Mouse (Mus musculus): ENCODE data around the gene Crispld2. TPM values are rescaled to one million over a fixed set of nuclear protein-coding genes. Genes with fewer than 3 reads are reported as not detected.

The Crispld2 gene
- total RNA-seq (2022) = 10 to 100 TPM in 2 of 4 experiments, 1 to 10 TPM in 2; 7.4 to 14.4 (median 10.5) TPM

DNA sequence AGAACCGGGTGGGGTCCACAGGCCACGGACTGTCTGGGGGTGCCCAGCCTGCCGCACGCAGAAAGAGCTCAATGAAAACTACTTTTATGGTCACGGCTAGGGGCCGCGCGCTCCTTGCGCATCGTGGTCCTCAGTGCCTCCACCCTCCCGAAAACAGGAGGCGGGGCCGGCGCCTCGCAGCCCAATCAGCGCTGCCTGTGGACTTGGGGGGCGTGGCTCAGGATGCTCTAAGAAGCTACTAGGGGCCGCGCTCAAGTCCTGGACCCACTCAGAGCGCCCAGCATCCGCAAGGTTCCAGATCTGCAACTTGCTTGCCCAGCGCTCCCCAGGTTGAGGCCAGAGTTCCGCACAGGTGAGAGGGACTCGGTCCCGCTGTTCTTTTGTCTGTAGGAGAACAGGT, at the start of gene Crispld2:
Gene Crispld2, plus strand, starts transcription at position 190 of the 400 bp plus-strand sequence.
- DNase-seq = no peak

DNA sequence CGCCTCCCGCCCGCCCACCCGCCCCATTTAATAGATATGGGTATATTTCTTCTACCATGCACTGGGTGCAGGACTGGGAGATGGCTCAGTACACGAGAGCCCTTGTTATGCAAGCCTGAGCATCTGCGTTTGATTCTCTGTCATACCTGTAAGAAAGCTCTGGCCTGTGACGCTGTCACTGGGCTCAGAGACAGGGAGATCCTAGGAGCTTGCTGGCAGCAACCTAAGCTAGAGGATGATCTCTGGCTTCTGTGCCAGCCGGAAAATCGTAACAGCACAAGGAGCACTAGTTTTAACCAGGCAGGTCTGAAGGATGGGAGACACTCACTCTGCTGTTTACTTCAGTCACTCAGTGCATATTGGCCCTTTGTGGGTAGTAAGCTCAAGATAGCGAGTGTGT, 48.6 kb upstream of the Crispld2 start:
- no peak for DNase-seq

DNA sequence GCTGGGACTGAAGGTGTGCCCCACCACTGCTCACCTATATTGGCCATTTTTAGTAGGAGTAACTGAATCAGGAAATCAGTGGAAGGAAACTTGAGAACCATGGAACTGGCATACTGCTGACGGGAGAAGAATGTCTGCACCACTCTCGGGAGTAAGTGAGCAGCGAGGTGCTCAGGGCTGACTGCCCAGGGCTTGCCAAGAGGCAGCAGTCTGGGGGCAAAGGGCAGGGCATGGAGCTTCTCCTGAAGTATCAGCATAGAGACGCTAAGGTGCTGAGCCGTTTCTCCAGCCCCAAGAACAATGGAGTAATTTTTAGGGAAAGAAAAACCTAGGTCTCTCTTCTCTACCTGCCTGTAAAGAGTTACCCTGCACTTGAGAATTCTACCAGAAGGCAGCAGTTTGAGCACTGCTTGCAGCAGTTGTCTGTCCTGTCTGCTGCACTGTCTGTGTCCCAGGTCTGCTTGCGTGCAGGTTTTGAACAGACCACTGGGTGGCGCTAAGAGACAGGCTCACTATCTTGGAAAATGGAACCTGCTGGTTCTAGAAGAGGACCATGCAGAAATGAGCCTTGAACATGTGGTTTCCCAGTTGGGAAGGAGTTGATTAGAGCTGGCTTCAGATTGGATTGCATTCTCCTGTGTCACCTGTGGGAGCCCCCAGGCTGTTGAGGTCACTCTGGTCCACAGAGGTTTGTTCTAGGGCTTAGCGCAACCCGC, 48.0 kb upstream of the Crispld2 start:
- DNase-seq = peak; percentile 47

GRCm38 (mm10) chr8:119946326-119946865, 45.8 kb upstream of the Crispld2 start:
- DNase-seq = no peak

GRCm38 (mm10) chr8:119947653-119948052, 44.6 kb upstream of the Crispld2 start:
- DNase-seq = no peak

- DNase-seq = peak; percentile 38
Observed at GRCm38 (mm10) chr8:119948340-119948739, 43.9 kb upstream of the Crispld2 start.

GRCm38 (mm10) chr8:119952282-119952681, 40.0 kb upstream of the Crispld2 start:
- DNase-seq = no peak

DNA sequence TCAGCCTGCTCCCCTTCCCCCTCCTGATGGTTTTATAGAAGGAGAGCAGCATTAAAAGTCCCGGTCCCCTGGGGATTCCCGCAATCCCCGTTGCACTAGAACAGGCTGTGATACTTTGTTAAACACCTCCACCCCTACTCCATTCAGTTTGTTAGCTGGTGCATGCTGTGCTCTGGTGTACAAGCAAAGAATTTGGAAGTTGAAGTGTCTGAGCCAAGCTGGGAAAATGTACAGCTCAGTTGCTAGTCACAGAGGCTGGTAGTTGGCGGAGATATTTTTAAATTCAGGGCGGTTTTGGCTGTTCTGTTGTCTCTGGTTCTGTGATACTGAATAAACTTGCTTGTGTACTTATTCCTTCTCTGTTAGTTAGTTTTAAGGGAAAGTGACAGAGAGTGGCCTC, 39.5 kb upstream of the Crispld2 start:
- DNase-seq = no peak

GRCm38 (mm10) chr8:119955333-119955732, 36.9 kb upstream of the Crispld2 start:
- no peak for DNase-seq

DNA sequence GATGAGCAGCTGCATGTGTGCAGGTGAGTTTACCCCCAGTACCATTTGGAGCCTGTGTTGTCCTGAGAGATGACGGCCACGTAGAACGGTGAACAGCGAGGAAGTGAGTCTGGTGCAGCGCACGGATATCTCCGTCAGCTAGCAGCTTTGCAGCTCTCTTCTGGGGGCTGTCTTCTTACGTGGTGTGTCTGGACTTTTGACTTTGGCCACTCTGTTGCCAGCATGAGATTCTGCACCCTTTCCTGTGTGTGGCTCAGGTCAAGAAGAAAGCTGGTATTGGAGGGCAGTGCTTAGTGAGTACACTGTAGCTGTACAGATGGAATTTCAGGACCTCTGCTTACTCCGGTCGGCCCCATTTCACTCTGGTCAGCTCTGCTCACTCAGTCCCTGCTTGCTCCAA, 34.2 kb upstream of the Crispld2 start:
- DNase-seq = no peak

GRCm38 (mm10) chr8:119960531-119961104, 31.6 kb upstream of the Crispld2 start:
- DNase-seq = no peak

DNA sequence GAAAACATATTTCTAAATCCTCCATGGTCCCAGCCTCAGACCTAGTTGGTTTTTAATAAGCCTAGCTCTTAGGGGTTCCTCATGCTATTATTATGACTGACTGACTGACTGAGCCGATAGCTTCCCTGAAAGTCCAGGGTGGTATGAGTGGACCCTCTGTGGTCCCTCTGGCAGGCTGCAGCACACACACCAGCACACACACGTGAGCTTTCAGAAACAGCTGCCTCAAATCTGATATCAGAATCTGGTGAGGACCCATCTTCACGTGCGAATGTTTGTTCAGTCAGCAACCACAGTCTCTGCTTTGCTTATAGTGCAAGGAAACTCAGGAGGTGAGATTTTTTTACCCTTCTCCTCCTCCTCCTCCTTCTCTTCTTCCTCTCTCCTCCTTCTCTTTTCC, 27.4 kb upstream of the Crispld2 start:
- DNase-seq = no peak

GRCm38 (mm10) chr8:119967435-119967834, 24.8 kb upstream of the Crispld2 start:
- DNase-seq = no peak

- DNase-seq = no peak
Observed at GRCm38 (mm10) chr8:119970169-119970568, 22.1 kb upstream of the Crispld2 start.

GRCm38 (mm10) chr8:119972558-119972957, 19.7 kb upstream of the Crispld2 start:
- DNase-seq = no peak

DNA sequence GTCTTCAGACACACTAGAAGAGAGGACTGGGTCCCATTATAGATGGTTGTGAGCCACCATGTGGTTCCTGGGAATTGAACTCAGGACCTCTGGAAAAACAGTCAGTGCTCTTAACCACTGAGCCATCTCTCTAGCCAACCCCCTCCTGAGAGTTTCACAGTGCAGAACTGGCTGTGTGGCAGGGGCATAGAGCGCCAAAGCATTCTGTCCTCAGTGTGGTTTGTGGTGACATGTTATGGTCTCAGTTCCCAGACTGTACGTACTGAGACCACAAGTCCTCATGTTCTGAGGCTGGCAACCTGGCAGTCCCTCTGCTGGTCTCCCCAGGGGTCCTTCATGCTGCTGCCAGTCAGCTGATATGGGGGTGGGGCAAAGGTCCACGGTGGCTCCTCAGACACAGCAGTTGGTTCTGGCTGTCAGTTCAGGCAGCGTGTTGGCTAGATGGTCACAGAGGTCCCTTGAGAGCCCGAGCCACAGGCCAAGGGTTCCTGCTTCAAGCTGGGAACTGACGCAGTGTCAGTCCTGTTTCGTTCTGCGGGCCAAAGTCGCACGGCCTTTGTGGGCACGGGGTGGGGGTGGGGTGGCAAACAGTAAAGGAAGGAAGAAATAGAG, 13.4 kb upstream of the Crispld2 start:
- DNase-seq = no peak

DNA sequence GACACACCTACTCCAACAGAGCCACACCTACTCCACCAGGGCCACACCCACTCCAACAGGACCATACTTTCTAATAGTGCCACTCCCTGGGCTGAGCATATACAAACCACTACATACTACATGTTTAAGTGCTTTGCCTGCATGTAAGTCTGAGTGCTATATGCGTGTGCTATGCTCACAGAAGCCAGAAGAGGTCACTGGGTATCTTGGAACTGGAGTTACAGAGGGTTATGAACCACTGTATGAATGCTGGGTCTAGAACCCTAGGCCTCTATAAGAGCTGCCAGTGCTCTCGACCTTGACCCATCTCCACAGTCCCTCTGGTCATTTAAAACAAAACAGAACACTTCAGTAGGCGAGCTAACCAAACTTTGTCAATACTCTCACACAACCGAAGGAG, 11.0 kb upstream of the Crispld2 start:
- DNase-seq = no peak

- no peak for DNase-seq
Observed at GRCm38 (mm10) chr8:119984085-119984484, 8.2 kb upstream of the Crispld2 start.

GRCm38 (mm10) chr8:119986174-119986573, 6.1 kb upstream of the Crispld2 start:
- no peak for DNase-seq

DNA sequence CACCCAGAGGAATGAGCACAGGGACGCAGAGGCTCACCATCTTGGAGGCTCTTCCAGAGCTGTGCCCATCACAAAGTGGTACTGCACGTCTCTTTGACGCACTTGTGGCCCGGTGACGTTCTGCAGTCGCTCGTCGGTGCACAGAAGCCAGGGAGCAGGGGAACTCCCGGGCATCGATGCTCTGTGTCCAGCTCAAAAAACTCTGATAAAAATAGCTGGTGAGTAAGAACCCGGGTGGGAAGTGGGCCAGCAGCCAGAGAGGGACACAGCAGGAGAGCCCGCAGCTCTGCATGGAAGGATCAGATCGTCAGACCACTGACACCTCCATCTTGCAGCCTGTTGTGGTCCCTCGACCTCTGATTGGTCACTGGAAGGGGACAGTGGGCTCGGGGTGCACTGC, 4.2 kb upstream of the Crispld2 start:
- DNase-seq = peak; percentile 48

- no peak for DNase-seq
Observed at GRCm38 (mm10) chr8:119994114-119994513, 1.9 kb downstream of the Crispld2 start.

DNA sequence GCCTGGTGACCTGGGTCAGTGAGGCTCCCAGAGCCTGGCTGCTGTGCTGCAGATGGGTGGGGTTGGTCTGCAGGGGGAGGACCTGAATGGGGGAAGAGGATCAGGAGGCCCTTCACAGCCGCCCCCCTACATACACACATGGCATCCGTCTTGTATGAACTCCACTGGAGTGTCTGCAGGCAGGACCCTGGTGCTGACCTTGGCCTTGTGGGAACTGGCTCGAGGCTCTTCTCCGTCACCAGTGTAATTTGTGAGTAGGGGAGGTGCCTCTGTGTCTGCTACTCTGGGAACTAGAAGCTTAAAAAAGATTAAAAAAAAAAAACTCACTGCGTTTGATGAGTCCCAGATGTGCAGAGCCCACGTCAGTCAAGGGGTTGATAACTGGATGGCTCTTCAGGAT, 2.3 kb downstream of the Crispld2 start:
- DNase-seq = peak; percentile 60

DNA sequence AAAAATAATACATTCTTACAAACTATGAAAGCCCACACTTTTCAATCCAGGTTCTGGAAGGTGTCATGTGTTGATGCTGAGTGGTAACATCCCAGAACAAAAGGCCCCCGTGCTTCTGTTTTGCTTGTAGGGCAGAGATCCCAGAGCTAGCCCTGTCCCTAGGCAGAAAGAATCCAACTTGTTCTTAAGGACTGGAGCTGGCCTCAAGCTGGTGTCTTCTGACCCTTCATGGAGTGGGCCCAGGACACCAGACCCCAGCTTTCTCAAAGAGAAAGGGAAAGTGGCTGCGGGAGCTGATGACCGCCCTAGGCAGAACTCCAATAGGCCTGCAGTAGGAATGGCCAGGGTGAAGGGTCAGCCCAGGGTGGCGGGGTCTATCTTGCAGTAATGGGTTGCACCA, 5.0 kb downstream of the Crispld2 start:
- DNase-seq = no peak

GRCm38 (mm10) chr8:120000461-120000860, 8.2 kb downstream of the Crispld2 start:
- DNase-seq = peak; percentile 63

All from adrenal gland, adult 8-10 months (tissue).